Mouse (Mus musculus): ENCODE data around the gene Tmem150b.

Tmem150b gene

DNA sequence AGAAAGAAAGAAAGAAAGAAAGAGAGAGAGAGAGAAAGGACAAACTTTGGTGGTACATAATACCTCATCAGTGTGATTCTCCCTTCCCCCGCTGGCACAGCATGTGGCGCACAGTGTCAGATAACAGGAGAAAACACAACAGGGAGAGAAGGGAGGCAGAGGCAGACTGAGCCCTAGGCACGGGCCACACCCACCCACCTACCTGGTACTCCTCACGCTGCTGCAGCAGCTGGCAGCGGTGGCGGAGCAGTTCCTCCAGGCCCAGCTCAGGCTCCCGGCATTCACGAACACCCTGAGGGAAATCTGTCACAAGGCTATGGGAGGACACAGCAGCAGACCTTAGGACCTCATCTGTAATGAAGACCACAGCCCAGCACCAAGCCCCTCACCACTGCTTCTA, 61.9 kb downstream of the Tmem150b start:
- DNase-seq (ENCODE audit: low spot score) = no peak

DNA sequence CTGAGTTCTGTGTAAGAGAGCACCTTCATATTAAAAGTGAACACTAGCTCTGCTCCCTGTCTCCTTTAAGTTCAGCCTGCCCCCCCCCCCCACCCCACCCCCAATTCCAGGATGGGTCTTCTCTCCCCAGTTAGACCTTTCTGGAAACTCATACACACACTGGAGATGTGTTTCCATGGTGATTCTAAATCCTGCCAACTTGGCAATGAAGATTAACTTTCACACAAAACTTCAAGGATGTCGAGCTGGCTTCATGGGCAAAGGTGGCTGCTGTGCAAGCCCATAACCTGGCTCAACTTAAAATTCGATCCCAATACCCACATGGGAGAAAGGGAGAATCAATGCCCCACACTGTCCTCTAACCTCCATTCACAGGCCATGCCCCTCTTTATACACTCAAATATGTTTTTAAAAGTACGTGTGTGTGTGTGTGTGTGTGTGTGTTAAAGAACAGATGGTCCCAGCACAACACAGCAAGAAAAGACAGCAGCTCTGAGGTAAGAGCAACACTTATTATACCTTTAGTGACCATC, 65.1 kb downstream of the Tmem150b start:
- DNase-seq (ENCODE audit: low spot score) = no peak

DNA sequence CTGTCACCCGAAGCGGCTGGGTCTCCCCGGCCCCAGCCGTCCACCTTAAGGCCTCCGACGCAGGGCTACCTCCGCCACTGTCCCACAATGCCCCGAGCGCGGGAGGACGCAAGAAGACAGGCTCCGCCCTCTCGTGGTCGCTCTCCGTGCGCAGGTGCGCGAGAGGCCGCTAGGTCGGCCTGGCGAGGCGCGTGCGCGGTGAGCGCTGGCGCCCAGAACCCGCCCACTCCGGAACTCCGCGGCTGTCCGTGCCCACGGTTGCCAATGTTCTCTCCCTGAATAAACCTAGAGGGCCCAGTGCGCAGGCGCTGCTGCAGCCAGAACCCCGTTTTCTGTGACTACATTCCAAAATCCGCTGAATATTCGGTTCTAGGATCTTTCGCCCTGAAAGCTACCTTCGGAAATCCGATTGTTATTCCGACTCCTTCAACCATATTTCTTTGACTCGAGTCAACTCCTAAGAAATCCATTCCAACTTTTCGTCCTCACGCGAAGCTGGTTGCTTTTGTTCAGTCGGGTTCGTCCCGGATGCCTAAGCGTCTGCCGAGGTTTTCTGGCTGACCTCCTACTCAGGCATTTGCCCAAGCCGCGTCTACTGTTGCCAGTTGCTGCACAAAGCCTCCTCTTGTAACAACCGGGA, 66.0 kb downstream of the Tmem150b start, which contains the start of gene Ppp6r1:
Gene Ppp6r1, minus strand, starts transcription at position 108 of the 640 bp plus-strand sequence.
- DNase-seq (ENCODE audit: low spot score) = peak; percentile 93

DNA sequence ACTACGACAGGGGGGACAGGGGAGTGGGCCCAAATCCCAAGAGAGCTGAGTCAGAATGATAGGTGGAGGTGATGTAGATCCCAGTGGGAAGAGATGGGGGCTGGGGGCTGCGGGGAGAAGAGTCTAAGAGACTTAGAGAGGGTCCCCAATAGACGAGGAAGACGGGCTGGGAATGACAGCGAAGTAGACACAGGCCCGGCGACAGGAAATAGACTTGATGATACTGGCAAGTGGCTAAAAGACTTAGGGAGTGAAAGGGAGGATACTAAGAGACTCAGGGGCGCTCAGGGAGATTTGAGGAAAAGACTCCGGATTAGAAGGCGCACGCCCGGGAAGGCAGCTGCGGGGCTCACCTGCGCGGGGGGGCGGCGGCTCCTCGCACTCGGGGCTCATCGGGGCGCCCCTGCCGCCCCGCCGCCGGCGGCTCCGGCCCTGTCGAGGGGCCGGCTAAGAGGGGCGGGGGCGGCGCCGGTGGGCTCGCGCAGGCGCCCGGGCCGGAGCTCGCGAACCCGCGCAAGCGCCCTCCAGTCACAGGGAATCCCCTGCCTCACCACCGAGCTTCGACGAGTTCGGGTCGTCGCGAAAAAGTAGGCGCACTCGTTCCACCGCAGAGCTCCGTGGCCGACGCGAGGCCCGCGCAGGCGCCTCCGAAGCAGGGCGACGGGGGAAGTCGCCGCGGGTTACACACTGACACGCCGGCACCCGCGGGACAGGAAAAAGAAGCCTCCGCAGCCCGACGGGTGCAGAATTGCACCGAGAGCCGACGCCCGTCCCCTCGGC, 66.7 kb downstream of the Tmem150b start:
- peak; percentile 17 for DNase-seq (ENCODE audit: low spot score)

- DNase-seq (ENCODE audit: low spot score) = no peak
Measured at GRCm38 (mm10) chr7:4657521-4658127, 67.4 kb downstream of the Tmem150b start.
